Mouse (Mus musculus) cerebellum, postnatal 10 days (tissue): ENCODE results near the gene Pdzd3.
"Not testable (repeated sequence)": the region's sequence is repeated elsewhere in the genome, so short reads cannot be mapped to it uniquely, and the experiment has no call there.

ENCODE experiments used
- DNase-seq, 2 experiments: peaks; one replicate each; pipeline ENCODE4 v3.0.0; 2021; ENCODE audit warnings: mixed read lengths in 2 of 2

Gene Pdzd3

DNA sequence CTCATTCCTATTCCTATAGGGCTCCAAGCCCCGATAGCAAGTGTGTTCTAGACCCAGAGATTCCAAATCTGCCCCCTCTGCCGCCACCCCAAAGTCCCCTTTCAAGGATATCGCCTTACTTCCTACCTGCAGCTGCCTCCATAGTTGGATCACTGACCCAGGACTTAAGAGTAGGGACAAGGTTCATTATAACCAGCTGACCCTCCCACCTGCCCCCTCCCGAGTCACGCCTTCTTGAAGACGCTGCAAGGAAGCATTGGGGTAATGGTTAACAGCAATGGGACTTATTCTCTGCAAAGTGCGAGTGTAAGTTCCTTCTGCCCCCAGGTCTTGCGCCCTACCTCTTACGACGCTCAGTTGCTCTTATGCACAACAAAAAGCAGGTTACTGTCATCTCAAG, at the start of gene Pdzd3:
Gene Pdzd3 (minus strand): TSS at position 158 of the 400 bp plus-strand sequence.
- DNase-seq: no peak

GRCm38 (mm10) chr9:44300001-44300400, 48.7 kb upstream of the Pdzd3 start:
- not testable (repeated sequence) for DNase-seq

DNA sequence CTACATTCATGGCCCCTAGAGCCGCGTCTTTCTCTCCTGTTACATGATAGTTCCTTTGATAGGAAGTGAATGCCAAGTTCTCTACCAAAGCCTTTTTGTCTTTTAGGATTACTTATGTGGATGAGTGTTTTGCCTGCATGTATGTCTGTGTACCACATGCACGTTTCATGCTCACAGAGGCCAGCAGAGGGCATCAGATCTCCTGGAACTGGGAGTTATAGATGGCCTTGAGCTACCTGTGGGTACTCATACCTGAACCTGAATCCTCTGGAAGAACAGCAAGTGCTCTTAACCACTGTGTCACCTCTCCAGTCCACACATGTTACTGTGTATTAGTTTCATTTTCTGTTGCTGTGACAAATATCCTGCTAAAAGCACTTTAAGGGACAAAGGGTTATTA, 41.2 kb upstream of the Pdzd3 start:
- peak; percentile 73 for DNase-seq

- peak; percentile 47 to 51 for DNase-seq
Observed at GRCm38 (mm10) chr9:44288959-44289291, 37.7 kb upstream of the Pdzd3 start.

DNA sequence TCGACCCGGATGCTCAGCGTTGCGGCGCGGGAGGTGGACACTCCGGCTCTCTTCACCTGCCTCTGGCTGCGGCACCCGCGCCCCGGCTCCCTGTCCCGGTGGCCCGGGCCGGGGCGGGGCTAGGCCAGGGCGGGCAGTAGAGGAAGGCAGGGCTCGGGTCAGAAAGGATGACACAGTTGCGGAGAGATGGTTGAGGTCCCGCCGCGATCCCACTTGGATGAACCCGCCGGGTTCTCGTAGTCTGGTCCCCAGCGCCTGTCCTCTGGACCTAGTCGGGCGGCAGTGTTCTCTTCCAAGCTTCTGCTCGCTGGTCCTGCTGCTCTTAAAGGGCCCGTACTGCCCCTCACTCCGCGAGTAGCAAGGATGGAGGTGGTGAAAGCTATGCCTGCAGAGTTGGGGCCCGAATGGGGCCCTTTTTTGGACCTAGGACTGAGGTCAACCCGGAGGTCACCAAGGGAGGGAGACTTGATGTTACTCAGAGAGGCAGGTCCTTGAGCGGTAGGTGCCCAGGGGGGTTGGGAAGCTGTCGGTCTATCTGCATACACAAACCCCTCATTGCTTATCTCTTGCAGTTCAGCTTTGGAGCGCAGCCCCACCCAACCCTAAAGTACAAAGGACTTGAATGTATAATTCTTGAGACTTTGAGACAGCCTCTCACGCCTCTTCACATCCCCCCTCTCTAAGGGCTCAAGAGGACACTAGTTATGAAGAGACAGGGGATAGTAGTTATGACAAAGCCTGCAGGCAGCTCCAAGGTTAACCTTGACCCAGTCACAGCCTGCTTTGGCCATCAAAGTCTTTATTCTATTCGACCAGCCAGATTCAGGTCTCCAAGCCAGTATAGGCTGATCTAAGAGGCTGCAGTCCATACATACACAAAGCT, 37.0 kb upstream of the Pdzd3 start, which contains the start of gene Abcg4:
Gene Abcg4 (minus strand): TSS at position 540 of the 883 bp plus-strand sequence.
- peak in 1 of 2 experiments; percentile 70 for DNase-seq

DNA sequence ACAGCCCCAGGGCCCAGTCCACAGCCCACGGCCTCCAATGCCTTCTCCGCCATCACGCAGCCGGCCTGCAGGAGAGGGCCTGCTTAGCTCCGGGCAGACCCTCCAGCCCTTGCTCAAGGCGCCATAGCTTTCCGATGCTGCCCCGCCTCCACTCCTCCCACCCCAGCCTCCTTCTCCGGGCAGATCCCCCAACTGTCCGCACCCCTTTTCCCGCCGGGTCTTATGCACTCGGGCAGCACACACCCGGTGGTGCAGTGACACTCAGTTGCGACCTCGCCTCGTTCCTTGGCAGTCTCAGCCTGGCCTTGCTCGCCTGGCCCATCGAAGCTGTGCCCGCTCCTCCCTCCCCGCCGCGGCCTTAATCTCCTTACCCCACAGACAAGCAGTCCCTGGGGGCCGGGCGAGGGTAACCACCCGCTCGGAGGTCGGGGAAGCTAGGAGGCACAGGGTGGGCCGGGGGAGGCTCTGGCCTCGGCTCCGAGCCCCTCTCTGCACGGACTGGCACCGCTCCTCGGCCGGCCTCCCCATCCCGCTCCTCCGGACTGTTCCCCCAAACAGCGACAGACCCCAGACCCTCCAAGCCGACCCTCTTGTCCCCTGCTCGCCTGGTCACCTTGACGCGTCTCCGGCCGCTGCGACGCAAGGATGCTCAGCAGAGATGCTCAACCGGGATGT, 36.3 kb upstream of the Pdzd3 start:
- DNase-seq: peak; percentile 72 to 74

- DNase-seq: peak in 1 of 2 experiments; percentile 44
Observed at GRCm38 (mm10) chr9:44287003-44287400, 35.7 kb upstream of the Pdzd3 start.

DNA sequence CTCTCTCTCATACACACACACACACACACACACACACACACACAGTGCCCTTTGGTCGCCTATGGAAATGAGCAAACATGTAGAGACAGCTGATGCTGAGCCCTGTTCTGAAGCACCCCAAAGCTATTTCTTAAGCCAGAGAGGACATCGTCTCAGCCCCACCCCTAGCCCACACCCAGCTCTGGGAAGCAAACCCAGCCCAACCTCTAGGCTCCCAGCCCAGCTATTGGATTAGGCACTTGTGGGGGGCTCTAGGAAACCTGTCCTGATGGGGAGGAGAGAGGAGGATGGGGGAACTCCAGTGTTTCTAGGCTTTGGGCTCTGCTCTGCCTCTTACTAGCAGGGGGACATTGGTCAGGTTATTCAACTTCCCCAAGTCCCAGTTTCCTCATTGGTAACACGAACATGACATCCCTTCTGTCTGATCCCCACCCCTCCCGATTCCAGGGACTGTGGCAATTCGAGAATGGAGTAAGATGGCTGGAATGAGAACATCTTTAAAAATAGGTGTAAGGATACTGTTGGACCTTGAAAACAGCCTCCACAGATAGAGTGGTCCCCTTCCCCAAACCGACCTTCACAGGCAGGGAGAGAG, 35.1 kb upstream of the Pdzd3 start:
- no peak for DNase-seq

DNA sequence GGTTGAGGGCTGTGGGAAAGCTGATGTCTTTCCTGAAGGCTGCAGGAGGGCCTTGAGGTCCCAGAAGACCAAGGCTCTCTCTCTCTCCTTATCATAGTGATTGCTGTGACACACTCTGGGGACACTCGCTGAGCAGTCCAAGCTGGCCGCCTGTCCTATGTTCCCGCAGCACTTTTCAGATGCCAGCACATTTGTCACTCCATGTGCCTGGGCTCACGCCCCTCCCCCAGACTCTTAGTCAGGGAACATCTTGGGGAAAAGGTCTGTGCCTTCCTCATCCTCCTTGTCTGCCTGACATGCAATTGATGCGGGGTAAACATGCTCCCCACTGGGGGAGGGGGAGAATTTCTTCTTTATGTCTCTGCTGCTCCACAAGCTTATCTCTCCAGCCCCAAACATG, 31.9 kb upstream of the Pdzd3 start:
- DNase-seq: no peak

- no peak for DNase-seq
Observed at GRCm38 (mm10) chr9:44269973-44270372, 18.7 kb upstream of the Pdzd3 start.

DNA sequence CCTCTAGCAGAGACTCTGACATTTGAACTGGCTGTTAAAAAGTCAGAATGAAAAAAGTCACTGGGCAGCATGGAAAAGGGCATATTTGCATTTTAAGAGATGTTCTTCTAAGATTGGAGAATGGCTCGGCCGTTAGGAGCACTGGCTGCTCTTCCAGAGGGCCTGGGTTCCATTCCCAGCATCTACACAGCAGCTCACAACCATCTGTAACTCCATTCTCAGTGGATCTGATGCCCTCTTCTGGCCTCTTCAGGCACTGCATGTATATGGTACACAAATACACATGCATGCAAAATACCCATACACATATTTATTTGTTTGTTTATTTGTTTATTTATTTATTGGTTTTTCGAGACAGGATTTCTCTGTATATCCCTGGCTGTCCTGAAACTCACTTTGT, 17.8 kb upstream of the Pdzd3 start:
- DNase-seq: peak; percentile 46 to 61

DNA sequence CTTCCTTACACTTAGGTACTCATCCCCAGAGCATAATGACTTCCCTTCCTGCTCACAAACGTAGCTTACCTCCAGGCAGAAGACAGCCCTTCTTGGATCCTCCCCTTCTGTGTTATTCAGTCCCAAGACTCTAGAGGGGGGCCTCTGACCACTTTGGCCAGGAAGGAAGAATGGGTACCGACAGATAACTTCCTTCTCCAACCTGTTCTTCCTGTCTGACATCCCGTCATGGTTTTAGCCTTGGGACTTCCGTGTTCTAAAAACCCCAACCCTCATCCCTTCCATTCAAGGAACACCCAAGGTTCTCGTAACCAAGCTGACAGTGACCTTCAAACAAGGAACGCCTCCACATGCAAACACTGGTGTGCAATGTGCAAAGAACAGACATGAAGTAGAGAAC, 17.2 kb upstream of the Pdzd3 start, which contains the start of gene Nlrx1:
Gene Nlrx1 (minus strand): TSS at position 168 of the 400 bp plus-strand sequence.
- no peak for DNase-seq

- DNase-seq: peak; percentile 91 to 92
Observed at GRCm38 (mm10) chr9:44268027-44268360, 16.7 kb upstream of the Pdzd3 start.

- peak in 1 of 2 experiments; percentile 32 for DNase-seq
Observed at GRCm38 (mm10) chr9:44267319-44268026, 16.2 kb upstream of the Pdzd3 start.

GRCm38 (mm10) chr9:44266478-44267226, 15.4 kb upstream of the Pdzd3 start:
- DNase-seq: no peak

- no peak for DNase-seq
Observed at GRCm38 (mm10) chr9:44261388-44261787, 10.1 kb upstream of the Pdzd3 start.

DNA sequence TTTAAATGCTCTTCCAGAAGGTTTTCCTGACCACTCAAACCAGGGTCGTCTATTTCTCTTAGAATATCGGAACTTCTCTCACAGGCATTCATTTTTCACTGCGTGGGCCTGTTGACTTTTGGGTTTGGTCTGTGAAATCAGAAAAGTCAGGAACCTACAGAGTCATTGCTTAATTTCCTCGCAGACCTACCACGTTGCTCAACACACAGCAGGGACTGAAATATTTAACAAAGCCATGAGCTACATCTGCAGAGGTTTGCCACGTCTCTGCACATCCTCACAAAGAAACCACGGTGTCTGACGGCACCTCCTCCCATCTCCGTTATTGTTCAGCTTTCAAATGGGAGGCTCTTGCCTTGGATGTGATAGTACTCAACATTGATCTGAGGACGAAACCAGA, 7.7 kb upstream of the Pdzd3 start:
- DNase-seq: no peak

DNA sequence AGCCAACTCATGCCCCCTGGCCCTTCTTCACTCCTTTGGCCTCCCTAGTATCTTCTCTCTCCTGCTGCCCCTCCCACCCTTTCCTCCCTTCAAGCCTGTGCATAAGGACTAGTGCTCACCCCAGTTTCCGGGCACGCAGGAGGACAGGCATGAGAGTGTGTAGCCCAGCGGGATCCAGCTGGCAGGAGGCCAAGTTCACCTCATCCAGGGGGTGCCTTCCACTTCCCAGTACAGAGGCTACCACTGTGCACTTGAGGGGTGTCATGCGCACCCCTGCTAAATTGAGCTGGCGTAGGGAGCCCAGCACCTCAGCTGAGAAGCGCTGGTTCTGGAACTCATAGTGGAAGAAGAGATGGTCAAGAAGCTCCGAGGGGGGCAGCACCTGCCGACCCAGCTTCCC, 4.9 kb upstream of the Pdzd3 start:
- DNase-seq: no peak

DNA sequence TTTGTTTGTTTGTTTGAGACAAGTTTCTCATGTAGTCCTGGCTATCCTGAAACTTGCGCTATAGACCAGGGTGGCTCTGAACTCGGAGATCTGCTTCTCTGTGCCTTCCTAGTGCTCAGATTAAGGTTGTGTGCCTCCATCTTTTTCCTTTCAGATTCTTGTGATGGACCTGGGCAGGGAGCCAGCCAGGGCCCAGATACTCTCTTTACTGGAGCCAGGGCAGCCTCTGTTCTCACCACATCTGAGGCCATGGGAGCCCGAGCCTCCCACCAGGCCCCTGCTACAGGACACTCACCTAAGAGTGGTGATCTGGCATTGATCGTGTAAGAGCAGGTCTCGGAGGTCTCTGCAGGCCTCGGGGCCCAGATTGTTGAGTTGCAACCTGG, 3.9 kb upstream of the Pdzd3 start:
- DNase-seq: peak; percentile 35 to 40

DNA sequence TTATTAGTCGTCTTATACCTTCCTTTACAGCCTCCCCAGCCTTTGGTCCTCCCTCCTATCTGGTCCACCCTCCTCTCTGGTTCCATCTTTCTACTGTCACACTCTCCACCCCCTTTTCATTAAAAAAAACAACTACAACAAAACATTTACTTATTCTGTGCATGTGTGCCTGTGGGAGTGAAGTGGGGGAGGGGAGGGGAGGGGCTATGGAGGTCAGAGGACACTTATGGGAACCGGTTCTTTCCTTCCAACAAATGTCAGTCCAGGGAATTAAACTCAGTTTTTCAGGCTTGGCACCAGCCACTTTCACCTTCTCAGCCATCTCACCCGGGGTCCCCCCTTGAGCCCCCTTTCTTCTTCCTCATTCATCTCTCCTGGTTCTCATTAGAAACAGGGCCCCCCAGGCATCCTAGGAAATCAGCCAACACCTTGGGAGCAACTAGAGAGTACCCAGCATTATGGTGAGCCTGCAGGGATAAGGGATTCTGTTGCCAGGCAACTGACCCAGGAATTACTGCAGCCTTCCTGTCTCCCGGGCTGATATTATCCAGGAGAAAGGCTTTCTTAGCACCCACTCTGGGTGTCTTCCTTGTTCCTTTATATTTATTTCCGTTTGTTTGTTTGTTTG, 3.4 kb upstream of the Pdzd3 start:
- peak; percentile 32 to 38 for DNase-seq

DNA sequence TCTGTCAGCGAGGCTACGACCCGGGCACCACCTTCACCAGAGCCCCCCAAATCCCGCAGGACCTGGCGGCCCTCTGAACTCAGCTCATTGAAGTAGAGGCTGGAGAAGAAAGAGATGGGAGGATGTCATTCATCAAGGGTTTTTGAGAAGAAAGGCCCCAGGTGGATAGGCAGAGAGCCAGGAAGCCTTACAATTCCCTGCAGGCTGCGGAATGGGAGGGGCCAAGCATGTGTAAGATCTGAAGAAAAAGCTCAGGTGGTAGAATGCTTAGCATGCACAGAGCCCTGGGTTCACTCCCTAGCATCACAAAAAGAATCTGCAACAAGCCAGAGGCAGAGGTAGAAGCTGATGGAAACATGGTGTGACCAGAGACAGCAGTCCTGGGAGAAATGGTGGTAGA, 2.2 kb upstream of the Pdzd3 start:
- no peak for DNase-seq

- peak; percentile 38 to 46 for DNase-seq
Observed at GRCm38 (mm10) chr9:44250445-44250844, 826 bp downstream of the Pdzd3 start.
